Mouse (Mus musculus) frontal cortex, adult (tissue): ENCODE results near the gene Fam118a.

Experiments
- ATAC-seq: cut with Nextera tagmentation; 2 replicates; pipeline ENCODE4 v1.9.2; 2017; ENCODE audit warnings: mild to moderate bottlenecking, moderate library complexity, mixed read lengths; ENCODE audit not compliant: low TSS enrichment

Fam118a gene

GRCm38 (mm10) chr15:85072651-85073050, 43.9 kb downstream of the Fam118a start:
- no peak for ATAC-seq

- no peak for ATAC-seq
These were observed 56.9 kb downstream of the Fam118a start for GRCm38 (mm10) chr15:85085641-85086040.
